In genomic region chr3:121968621-121969020, GRCm38 (mm10) we compare ENCODE assay signal across 8 mouse cellular contexts. TPM values are rescaled to one million over a fixed set of nuclear protein-coding genes. Genes with fewer than 3 reads are reported as not detected.
DNase-seq lines count a peak whose midpoint lies in the region; ATAC-seq lines count a peak whose summit lies in the region.

No protein-coding gene starts in this region.

- no peak for ATAC-seq in heart, embryonic 14.5 days (ENCODE audit: insufficient number of reproducible peaks, insufficient read depth, low FRiP score, low read depth)

- WGBS in heart, embryonic 14.5 days: 0% methylated on average over 8 of the region's 8 CpGs

- no peaks in the 10 kb centered on the region for H3K27me3 ChIP-seq in heart, embryonic 14.5 days (ENCODE audit: control insufficient read depth, insufficient read depth, low read length)

- H3K4me1 ChIP-seq in heart, embryonic 14.5 days (ENCODE audit: control insufficient read depth in 2 of 2, insufficient read depth in 2 of 2, low read length in 2 of 2): peaks cover 2 to 28% of the 10 kb centered on the region in 2 experiments; a peak in 3 of 4 replicates

- peak overlapping the region; percentile 62 for H3K4me2 ChIP-seq in heart, embryonic 14.5 days (ENCODE audit: low read length)

- peak; percentile 61 for DNase-seq in left cerebral cortex, postnatal 4 days
- DNase-seq in left cerebral cortex, postnatal 36 days (ENCODE audit: low spot score in 2 of 2): no peak
- peak; percentile 63 for DNase-seq in embryo, embryonic 11 days
- DNase-seq in kidney, postnatal 10 days: peak; percentile 75
- DNase-seq in lung, postnatal 36 days: peak; percentile 80
- DNase-seq in layer of hippocampus, postnatal 25 days (ENCODE audit: extremely low spot score in 1 of 2, low spot score in 1 of 2): no peak
- DNase-seq in thymus, postnatal 36 days: no peak

- intact Hi-C loops in left cerebral cortex, postnatal 4 days (cut with DNase I): loop anchor here (5.0 kb wide), 2 partner anchors 76 to 154 kb away; no protein-coding TSS in a partner anchor
- intact Hi-C loops in left cerebral cortex, postnatal 36 days (cut with DNase I): loop anchor here (5.0 kb wide), 1 partner anchor 154 kb away; no protein-coding TSS in a partner anchor

- H3K27ac ChIP-seq in heart, embryonic 14.5 days (replicated peaks in 1 of 2; ENCODE audit: control insufficient read depth in 1 of 2, insufficient read depth in 1 of 2, low read depth in 2 of 2, low read length in 2 of 2): peak overlapping the region; percentile 53

- no peaks in the 10 kb centered on the region for H3K9me3 ChIP-seq in heart, embryonic 14.5 days (ENCODE audit: control insufficient read depth, low read length)

- H3K36me3 ChIP-seq in heart, embryonic 14.5 days (ENCODE audit: control insufficient read depth, insufficient read depth, low read length): no peaks in the 10 kb centered on the region

- peak overlapping the region; percentile 74 to 96 for H3K4me3 ChIP-seq in heart, embryonic 14.5 days (ENCODE audit: control insufficient read depth in 1 of 2, insufficient read depth in 1 of 2, low read depth in 1 of 2, low read length in 2 of 2)

- H3K9ac ChIP-seq in heart, embryonic 14.5 days (ENCODE audit: low read length): peak overlapping the region; percentile 82

RNA-seq across cellular contexts. Expression of gene Arhgap29, which starts 16.3 kb away (rescaled TPM):
- total RNA-seq in left cerebral cortex, postnatal 4 days (2021): 10 to 100 TPM; 50.7 to 56.0 TPM
- 10 to 100 TPM; 23.2 to 27.6 TPM for total RNA-seq in left cerebral cortex, postnatal 36 days (2021)
- 65.1 and 68.4 TPM in 2 replicates for polyA plus RNA-seq in heart, embryonic 14.5 days (2014; fragmentation: Nextera tagmentation; extraction: Ambion mirVana)
- 10 to 100 TPM; 15.9 to 18.4 TPM for total RNA-seq in layer of hippocampus, postnatal 25 days (2021)

Comparison
In these comparisons a context has a peak if more than half of its experiments do, and no peak if none do; other contexts are left out.
1. DNase-seq: peak in left cerebral cortex, postnatal 4 days (single experiment), embryo, embryonic 11 days (single experiment), kidney, postnatal 10 days (single experiment) and lung, postnatal 36 days (single experiment); none in left cerebral cortex, postnatal 36 days (0 of 2), layer of hippocampus, postnatal 25 days (0 of 2) and thymus, postnatal 36 days (0 of 2).